In genomic region chr2:145934339-145935231, GRCm38 (mm10) we compare ENCODE assay signal across 8 mouse cellular contexts. TPM values are rescaled to one million over a fixed set of nuclear protein-coding genes. Genes with fewer than 3 reads are reported as not detected.
DNase-seq lines count a peak whose midpoint lies in the region; ATAC-seq and TF ChIP-seq lines count a peak whose summit lies in the region.

Cfap61 (plus strand) TSS chr2:145934784.
Crnkl1 (minus strand) TSS chr2:145935014.

- H3K9ac ChIP-seq in embryonic facial prominence, embryonic 15.5 days = peak within 1 kb of the TSS; percentile 53
- H3K9ac ChIP-seq in limb, embryonic 14.5 days (ENCODE audit: low read depth, low read length, severe bottlenecking) = peak within 1 kb of the TSS; percentile 64
- H3K9ac ChIP-seq in midbrain, postnatal 0 days (replicated peaks; ENCODE audit: low read length, poor library complexity, severe bottlenecking) = peak within 1 kb of the TSS; percentile 65

- H3K36me3 ChIP-seq in embryonic facial prominence, embryonic 15.5 days = peaks cover 23% of the 10 kb centered on the region
- peaks cover 29% of the 10 kb centered on the region for H3K36me3 ChIP-seq in limb, embryonic 14.5 days (ENCODE audit: control insufficient read depth, insufficient read depth, low read length)
- H3K36me3 ChIP-seq in midbrain, postnatal 0 days (ENCODE audit: insufficient read depth, low read length) = peaks cover 21% of the 10 kb centered on the region

- H3K9me3 ChIP-seq in embryonic facial prominence, embryonic 15.5 days (replicated peaks) = no peaks in the 10 kb centered on the region
- H3K9me3 ChIP-seq in limb, embryonic 14.5 days (ENCODE audit: control insufficient read depth, low read length) = no peaks in the 10 kb centered on the region
- H3K9me3 ChIP-seq in midbrain, postnatal 0 days (ENCODE audit: low read length) = no peaks in the 10 kb centered on the region

- no peaks in the 10 kb centered on the region; the same call in 1 of the 2 replicates for H3K4me1 ChIP-seq in bone marrow, adult 2 months (ENCODE audit: control insufficient read depth, insufficient read depth, low read length)
- peaks cover 9% of the 10 kb centered on the region for H3K4me1 ChIP-seq in embryonic facial prominence, embryonic 15.5 days
- H3K4me1 ChIP-seq in limb, embryonic 14.5 days (ENCODE audit: control insufficient read depth, insufficient read depth, low read length) = peaks cover 5% of the 10 kb centered on the region; the same call in 1 of the 2 replicates
- peaks cover 5% of the 10 kb centered on the region; the same call in 1 of the 2 replicates for H3K4me1 ChIP-seq in midbrain, postnatal 0 days (ENCODE audit: insufficient read depth, low read length)

- H3K27ac ChIP-seq in bone marrow, adult 2 months (ENCODE audit: control insufficient read depth, insufficient read depth, low read depth, low read length, poor library complexity) = peak within 1 kb of the TSS; percentile 37
- H3K27ac ChIP-seq in embryonic facial prominence, embryonic 15.5 days (replicated peaks) = no peak within 1 kb of the TSS
- no peak within 1 kb of the TSS for H3K27ac ChIP-seq in limb, embryonic 14.5 days (replicated peaks; ENCODE audit: low read depth, low read length)
- no peak within 1 kb of the TSS for H3K27ac ChIP-seq in midbrain, postnatal 0 days (ENCODE audit: low read depth, low read length)

- ATAC-seq in embryonic facial prominence, embryonic 15.5 days (ENCODE audit: insufficient number of reproducible peaks, low FRiP score, low TSS enrichment, low read depth) = peak; percentile 96
- ATAC-seq in limb, embryonic 14.5 days (ENCODE audit: low FRiP score, low read depth) = peak; percentile 99
- ATAC-seq in midbrain, postnatal 0 days (ENCODE audit: low FRiP score) = peak; percentile 98

- H3K4me3 ChIP-seq in bone marrow, adult 2 months (replicated peaks; ENCODE audit: control insufficient read depth, low read depth, low read length) = peak within 1 kb of the TSS; percentile 98
- peak within 1 kb of the TSS; percentile 89 for H3K4me3 ChIP-seq in embryonic facial prominence, embryonic 15.5 days (replicated peaks)
- peak within 1 kb of the TSS; percentile 83 for H3K4me3 ChIP-seq in limb, embryonic 14.5 days (replicated peaks; ENCODE audit: low read length)
- H3K4me3 ChIP-seq in midbrain, postnatal 0 days (ENCODE audit: low read depth, low read length) = peak within 1 kb of the TSS; percentile 85

- H3K27me3 ChIP-seq in embryonic facial prominence, embryonic 15.5 days = no peaks in the 10 kb centered on the region
- no peaks in the 10 kb centered on the region for H3K27me3 ChIP-seq in limb, embryonic 14.5 days (ENCODE audit: control insufficient read depth, insufficient read depth, low read length)
- H3K27me3 ChIP-seq in midbrain, postnatal 0 days (ENCODE audit: insufficient read depth, low read length) = no peaks in the 10 kb centered on the region

- peak; percentile 97 for DNase-seq in 416B (ENCODE audit: low read depth)
- DNase-seq in heart, adult 8-10 months (ENCODE audit: low spot score) = peak; percentile 94
- DNase-seq in kidney, adult 9 months = peak; percentile 96
- peak; percentile 98 for DNase-seq in limb, embryonic 14.5 days (ENCODE audit: low spot score)
- DNase-seq in midbrain, postnatal 0 days (ENCODE audit: low spot score) = peak; percentile 98
- peak; percentile 71 to 84 for DNase-seq in spleen, postnatal 14 days (ENCODE audit: low spot score in 2 of 2)

- WGBS in bone marrow, adult 2 months = under 1% methylated on average over 61 of the region's 61 CpGs
- under 1% methylated on average over 61 of the region's 61 CpGs for WGBS in embryonic facial prominence, embryonic 15.5 days
- under 1% methylated on average over 61 of the region's 61 CpGs for WGBS in limb, embryonic 14.5 days
- under 1% methylated on average over 61 of the region's 61 CpGs for WGBS in midbrain, postnatal 0 days

- H3K4me2 ChIP-seq in embryonic facial prominence, embryonic 15.5 days (replicated peaks) = peak within 1 kb of the TSS; percentile 62
- H3K4me2 ChIP-seq in limb, embryonic 14.5 days (replicated peaks; ENCODE audit: low read depth, low read length, severe bottlenecking) = peak within 1 kb of the TSS; percentile 75
- peak within 1 kb of the TSS; percentile 72 for H3K4me2 ChIP-seq in midbrain, postnatal 0 days (ENCODE audit: low read depth, low read length, poor library complexity, severe bottlenecking)

- peak; percentile 49; the same call in 1 of the 2 replicates for TF ChIP-seq POLR2A in bone marrow, adult 2 months (IDR thresholded peaks at IDR 0.05; ENCODE audit: borderline replicate concordance, control insufficient read depth, low read depth, low read length)
- no peak for TF ChIP-seq POLR2A in limb, embryonic 14.5 days (IDR thresholded peaks at IDR 0.05; ENCODE audit: borderline replicate concordance, extremely low read depth, insufficient read depth, insufficient read length)

- no peak for TF ChIP-seq CTCF in bone marrow, adult 2 months (IDR thresholded peaks at IDR 0.05; ENCODE audit: control insufficient read depth, insufficient read depth, low read length)
- no peak for TF ChIP-seq CTCF in midbrain, postnatal 0 days (IDR thresholded peaks at IDR 0.05)

RNA-seq across cellular contexts. Expression of gene Cfap61, which starts in this region (rescaled TPM):
- polyA plus RNA-seq in bone marrow, adult 2 months (2011; ENCODE audit: insufficient read depth, insufficient read length, low replicate concordance, missing spikeins) = not detected in 2 replicates
- 1.9 and 3.4 TPM in 2 replicates for polyA plus RNA-seq in embryonic facial prominence, embryonic 15.5 days (2015; fragmentation: Nextera tagmentation; extraction: Ambion mirVana)
- 1 to 10 TPM in 3 of 4 experiments, under 1 TPM in 1; 0.92 to 2.5 (median 1.7) TPM for total RNA-seq in heart, adult 8-10 months (2022)
- 0.09 and 0.15 TPM in 2 replicates for polyA plus RNA-seq in limb, embryonic 14.5 days (2012; rRNA removed)
- 0.29 TPM in 1 of 2 replicates, not detected in the other for polyA plus RNA-seq in limb, embryonic 14.5 days (2014; fragmentation: Nextera tagmentation; extraction: Ambion mirVana)
- total RNA-seq in midbrain, postnatal 0 days (2014; rRNA removed) = 2.5 and 4.9 TPM in 2 replicates
- polyA plus RNA-seq in midbrain, postnatal 0 days (2015; fragmentation: Nextera tagmentation; extraction: Ambion mirVana) = 2.7 and 3.7 TPM in 2 replicates

RNA-seq across cellular contexts. Expression of gene Crnkl1, which starts in this region (rescaled TPM):
- polyA plus RNA-seq in bone marrow, adult 2 months (2011; ENCODE audit: insufficient read depth, insufficient read length, low replicate concordance, missing spikeins) = 15.1 and 21.0 TPM in 2 replicates
- polyA plus RNA-seq in embryonic facial prominence, embryonic 15.5 days (2015; fragmentation: Nextera tagmentation; extraction: Ambion mirVana) = 27.0 and 27.7 TPM in 2 replicates
- 10 to 100 TPM; 16.6 to 23.3 (median 20.5) TPM for total RNA-seq in heart, adult 8-10 months (2022)
- polyA plus RNA-seq in limb, embryonic 14.5 days (2012; rRNA removed) = 13.3 and 17.2 TPM in 2 replicates
- 23.7 and 29.5 TPM in 2 replicates for polyA plus RNA-seq in limb, embryonic 14.5 days (2014; fragmentation: Nextera tagmentation; extraction: Ambion mirVana)
- 13.7 and 16.2 TPM in 2 replicates for total RNA-seq in midbrain, postnatal 0 days (2014; rRNA removed)
- polyA plus RNA-seq in midbrain, postnatal 0 days (2015; fragmentation: Nextera tagmentation; extraction: Ambion mirVana) = 13.2 and 15.5 TPM in 2 replicates
